Mouse (Mus musculus) embryonic facial prominence, embryonic 15.5 days (tissue): ENCODE results near the gene Oser1. TPM values are rescaled to one million over a fixed set of nuclear protein-coding genes. Genes with fewer than 3 reads are reported as not detected.

Experiments used
- ATAC-seq: fragments of 200-750 bp; cut with Nextera tagmentation; 2 replicates; pipeline ENCODE4 v1.8.0; 2017; ENCODE audit warnings: low read depth, moderate TSS enrichment; ENCODE audit not compliant: insufficient number of reproducible peaks, low FRiP score, low TSS enrichment
- H3K27ac ChIP-seq: fragments of 300-500 bp; sonication (generic); replicated peaks from 2 replicates; pipeline ENCODE4 v1.5.1; 2015; ENCODE audit warnings: mild to moderate bottlenecking, inconsistent platforms
- H3K27me3 ChIP-seq: fragments of 300-500 bp; sonication (generic); 2 replicates; pipeline ENCODE4 v1.6.1; 2015; ENCODE audit warnings: inconsistent platforms
- H3K36me3 ChIP-seq: fragments of 300-500 bp; sonication (generic); 2 replicates; pipeline ENCODE4 v1.6.1; 2015; ENCODE audit warnings: mild to moderate bottlenecking, inconsistent platforms
- H3K4me1 ChIP-seq: fragments of 300-500 bp; sonication (generic); 2 replicates; pipeline ENCODE4 v1.6.1; 2015; ENCODE audit warnings: inconsistent platforms
- H3K4me2 ChIP-seq: fragments of 300-500 bp; sonication (generic); replicated peaks from 2 replicates; pipeline ENCODE4 v1.6.1; 2015; ENCODE audit warnings: mild to moderate bottlenecking, inconsistent platforms
- H3K4me3 ChIP-seq: fragments of 300-500 bp; sonication (generic); replicated peaks from 2 replicates; pipeline ENCODE4 v1.5.1; 2015; ENCODE audit warnings: mild to moderate bottlenecking, inconsistent platforms
- H3K9ac ChIP-seq: fragments of 300-500 bp; sonication (generic); 2 replicates; pipeline ENCODE4 v1.6.1; 2015; ENCODE audit warnings: inconsistent platforms
- H3K9me3 ChIP-seq: fragments of 300-500 bp; sonication (generic); replicated peaks from 2 replicates; pipeline ENCODE4 v1.6.1; 2016; ENCODE audit warnings: inconsistent platforms
- WGBS: fragments of 180-500 bp; shearing (Covaris S2); methylation state at CpG from one replicate; pipeline ENCODE4 v1.1.7; 2015; 5-methylcytosine and 5-hydroxymethylcytosine counted together
- polyA plus RNA-seq: library from polyadenylated mRNA; unstranded; fragments of >200 nt; fragmentation: Nextera tagmentation; extraction: Ambion mirVana; gene quantifications from 2 replicates; pipeline ENCODE4 v1.2.1, GENCODE M21; 2015

Oser1 gene
- 86.8 and 91.4 TPM in 2 replicates for polyA plus RNA-seq

DNA sequence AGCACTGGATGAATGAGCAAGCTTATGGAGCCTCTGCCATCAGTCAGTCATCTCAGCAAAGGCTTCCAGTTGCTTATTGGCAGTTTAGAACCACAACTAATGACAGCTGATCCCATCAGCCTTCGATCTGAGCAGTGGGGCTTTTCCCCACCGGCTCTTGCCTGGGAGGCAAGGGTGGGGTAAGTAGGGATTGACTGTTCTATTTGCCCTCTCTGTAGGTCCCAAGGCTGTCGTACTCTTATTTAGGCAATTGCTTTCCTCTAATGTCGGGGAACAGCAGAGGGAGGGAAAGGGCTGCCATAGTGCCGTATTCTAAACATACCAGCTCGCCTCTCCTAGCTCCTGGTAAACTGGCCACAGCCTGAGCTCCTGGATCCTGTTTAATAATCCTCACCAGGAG lies at the start of gene Oser1:
Oser1 (minus strand) TSS at position 101 of the 400 bp plus-strand sequence.
- H3K27ac ChIP-seq, result no peak within 1 kb of the TSS
- H3K9me3 ChIP-seq, result no peaks in the 10 kb centered on the region
- no peak for ATAC-seq
- peaks cover 4% of the 10 kb centered on the region; the same call in 1 of the 2 replicates for H3K36me3 ChIP-seq
- peaks cover 11% of the 10 kb centered on the region for H3K4me1 ChIP-seq
- H3K4me2 ChIP-seq, result no peak within 1 kb of the TSS
- WGBS, result 77% methylated on average over 6 of the region's 6 CpGs
- H3K27me3 ChIP-seq, result no peaks in the 10 kb centered on the region
- H3K4me3 ChIP-seq, result no peak within 1 kb of the TSS
- H3K9ac ChIP-seq, result no peak within 1 kb of the TSS

DNA sequence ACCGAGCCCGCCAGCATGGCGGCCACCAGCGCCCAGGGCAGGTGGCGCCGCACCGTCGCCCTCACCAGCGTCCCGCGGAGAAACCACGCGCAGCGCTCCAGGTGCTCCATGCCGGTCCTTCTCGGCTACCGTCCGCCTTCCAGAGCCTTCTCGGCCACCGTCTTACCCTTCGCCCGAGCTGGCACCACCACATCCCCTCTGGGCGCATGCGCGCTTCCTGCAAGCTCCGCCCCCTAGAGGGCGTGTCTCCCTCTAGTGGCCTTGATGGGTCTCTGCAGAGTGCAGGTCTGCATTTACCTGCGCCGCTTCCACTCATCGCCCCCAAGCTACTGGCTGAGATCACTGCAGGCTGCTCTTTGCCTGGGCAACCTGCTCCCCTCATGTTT lies 48.0 kb upstream of the Oser1 start, which contains the start of gene Fitm2:
Fitm2 (minus strand) TSS at position 164 of the 386 bp plus-strand sequence.
- peaks cover 10% of the 10 kb centered on the region for H3K4me1 ChIP-seq
- WGBS, result under 1% methylated on average over 30 of the region's 30 CpGs
- peak within 1 kb of the TSS; percentile 86 for H3K4me3 ChIP-seq
- H3K27ac ChIP-seq, result peak within 1 kb of the TSS; percentile 71
- peaks cover 18% of the 10 kb centered on the region; the same call in 1 of the 2 replicates for H3K36me3 ChIP-seq
- H3K4me2 ChIP-seq, result peak within 1 kb of the TSS; percentile 76
- no peaks in the 10 kb centered on the region for H3K27me3 ChIP-seq
- H3K9me3 ChIP-seq, result no peaks in the 10 kb centered on the region
- H3K9ac ChIP-seq, result peak within 1 kb of the TSS; percentile 79
- ATAC-seq, result peak; percentile 92

DNA sequence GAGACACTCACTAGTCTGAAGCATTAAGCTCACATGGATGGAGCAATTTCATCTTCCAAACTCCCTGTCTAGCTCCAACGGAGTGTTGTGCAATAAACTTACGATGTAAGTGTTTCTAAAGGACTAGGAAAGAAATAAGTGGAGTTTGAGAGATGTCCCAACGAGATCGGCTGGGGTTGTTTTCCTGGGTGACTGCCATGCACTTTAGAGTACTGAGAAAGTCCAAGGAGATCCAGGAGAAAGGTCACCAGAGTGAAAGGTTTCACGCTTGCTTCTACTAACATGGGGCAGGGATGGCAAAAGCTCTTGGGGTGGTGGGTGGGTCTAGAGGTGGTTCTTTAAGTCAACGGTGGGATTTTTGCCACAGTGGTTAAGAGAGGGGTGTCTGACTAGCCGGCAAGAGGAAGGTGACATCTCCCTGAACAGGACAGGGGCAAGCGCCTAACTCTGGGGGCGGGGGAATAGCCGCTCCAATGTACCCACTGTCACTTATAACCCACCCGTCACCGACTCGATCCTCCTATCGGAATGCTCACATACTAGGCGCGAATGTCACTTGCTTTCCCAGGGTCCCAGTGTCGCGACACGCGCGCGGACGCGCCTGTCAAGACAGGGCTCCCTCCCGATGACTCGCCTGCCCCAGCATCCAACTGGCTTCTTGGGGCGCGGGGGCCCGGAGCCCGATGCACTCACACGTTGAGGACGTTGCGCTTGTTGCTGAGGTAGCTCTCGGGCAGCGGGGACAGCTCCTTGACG lies 47.4 kb upstream of the Oser1 start:
- H3K4me3 ChIP-seq, result peak overlapping the region; percentile 86
- H3K9me3 ChIP-seq, result no peaks in the 10 kb centered on the region
- peaks cover 10% of the 10 kb centered on the region for H3K4me1 ChIP-seq
- H3K27ac ChIP-seq, result peak overlapping the region; percentile 71
- ATAC-seq, result peak; percentile 65
- peaks cover 20% of the 10 kb centered on the region; the same call in 1 of the 2 replicates for H3K36me3 ChIP-seq
- H3K4me2 ChIP-seq, result peak overlapping the region; percentile 76
- H3K9ac ChIP-seq, result peak overlapping the region; percentile 79
- 4% methylated on average over 36 of the region's 36 CpGs for WGBS
- H3K27me3 ChIP-seq, result no peaks in the 10 kb centered on the region

DNA sequence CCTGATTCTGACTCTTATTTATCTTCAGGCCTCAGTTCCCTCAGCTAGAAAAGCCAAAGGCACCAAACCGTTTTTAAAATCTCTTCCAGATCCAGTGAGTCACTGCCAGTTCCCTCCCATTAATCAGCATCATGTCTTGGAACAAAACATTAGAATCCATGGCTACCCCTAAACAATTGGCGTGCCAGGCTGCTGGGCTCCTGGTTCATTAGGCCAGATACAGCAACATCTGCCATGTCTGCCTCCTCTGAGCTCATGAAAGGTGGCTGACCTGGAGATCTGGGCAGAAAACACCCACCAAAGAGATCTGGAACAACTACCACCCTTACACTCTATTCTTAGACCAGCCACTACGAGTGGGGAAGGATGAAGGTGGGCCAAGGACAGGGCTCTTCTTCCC lies 46.6 kb upstream of the Oser1 start:
- peak overlapping the region; percentile 86 for H3K4me3 ChIP-seq
- peak overlapping the region; percentile 76 for H3K4me2 ChIP-seq
- no peak for ATAC-seq
- H3K4me1 ChIP-seq, result peaks cover 10% of the 10 kb centered on the region
- 68% methylated on average over 3 of the region's 3 CpGs for WGBS
- no peaks in the 10 kb centered on the region for H3K27me3 ChIP-seq
- H3K9ac ChIP-seq, result no peak overlapping the region
- H3K9me3 ChIP-seq, result no peaks in the 10 kb centered on the region
- no peak overlapping the region for H3K27ac ChIP-seq
- peaks cover 22% of the 10 kb centered on the region; the same call in 1 of the 2 replicates for H3K36me3 ChIP-seq

DNA sequence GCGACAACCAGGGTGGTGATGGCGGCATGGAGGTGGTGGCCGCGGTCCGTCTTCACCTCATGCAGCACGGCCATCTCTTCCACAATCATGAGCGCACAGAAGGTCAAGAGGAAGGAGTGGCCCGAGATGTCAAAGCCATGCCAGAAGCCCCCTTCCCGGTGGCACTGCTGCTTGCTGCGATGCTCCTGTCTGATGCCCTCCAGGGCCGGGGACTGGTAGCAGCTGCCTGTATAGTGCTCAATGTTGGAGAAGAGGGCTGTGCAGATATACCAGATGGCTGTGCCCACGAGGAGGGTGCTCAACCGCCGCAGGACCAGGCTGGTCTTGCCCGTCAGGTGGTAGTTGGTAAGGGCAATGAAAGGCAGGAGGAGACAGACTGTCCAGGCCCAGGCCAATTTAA lies 45.2 kb upstream of the Oser1 start:
- 94% methylated on average over 15 of the region's 15 CpGs for WGBS
- Histone ChIP-seq H3K9ac (no peak overlapping the region), H3K9me3 (no peaks in the 10 kb centered on the region), H3K27me3 (no peaks in the 10 kb centered on the region), H3K36me3 (peaks cover 22% of the 10 kb centered on the region; the same call in 1 of the 2 replicates), H3K4me3 (no peak overlapping the region), H3K27ac (no peak overlapping the region), H3K4me2 (no peak overlapping the region), H3K4me1 (peaks cover 10% of the 10 kb centered on the region)
- ATAC-seq, result no peak

DNA sequence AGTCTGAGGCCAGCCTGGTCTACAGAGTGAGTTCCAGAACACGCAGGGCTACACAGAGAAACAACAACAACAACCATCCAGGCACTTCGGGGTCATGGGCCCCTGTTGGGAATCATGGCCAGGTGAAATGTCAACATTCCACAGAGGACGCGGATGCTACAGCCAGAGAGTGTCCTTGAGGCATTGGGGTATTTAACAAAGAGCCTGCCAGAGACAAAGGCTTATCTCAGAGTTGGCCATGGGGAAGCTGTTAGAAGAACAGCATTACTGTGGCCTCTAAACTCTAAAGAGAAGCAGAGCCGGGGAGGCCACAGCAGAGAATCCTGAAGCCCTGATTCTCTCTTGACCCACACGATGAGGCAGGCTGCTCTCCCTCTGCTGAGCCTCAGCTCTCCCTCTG lies 44.4 kb upstream of the Oser1 start:
- Histone ChIP-seq H3K9ac (no peak overlapping the region), H3K4me1 (peaks cover 10% of the 10 kb centered on the region), H3K27ac (no peak overlapping the region), H3K9me3 (no peaks in the 10 kb centered on the region), H3K27me3 (no peaks in the 10 kb centered on the region), H3K36me3 (peaks cover 22% of the 10 kb centered on the region; the same call in 1 of the 2 replicates), H3K4me3 (no peak overlapping the region), H3K4me2 (no peak overlapping the region)
- WGBS, result 89% methylated on average over 6 of the region's 6 CpGs
- ATAC-seq, result no peak

DNA sequence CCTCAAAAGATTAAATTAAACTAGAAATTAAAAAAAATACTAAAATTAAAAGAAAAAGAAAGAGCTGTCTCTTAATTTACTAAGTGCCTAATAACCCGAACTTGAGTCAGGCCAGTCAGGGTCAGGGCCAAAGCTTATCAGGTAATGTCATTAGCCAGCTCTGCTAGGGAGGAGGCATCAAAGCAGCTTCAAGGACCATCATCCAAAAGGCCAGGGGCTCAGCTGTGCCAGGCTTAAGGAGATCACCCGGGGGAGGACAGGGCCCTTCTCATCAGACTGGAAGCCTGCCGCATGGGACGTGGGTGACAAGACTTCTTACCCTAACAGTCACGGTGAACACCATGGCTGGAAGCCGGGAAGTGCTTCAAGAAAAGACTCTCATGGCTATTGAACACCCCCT lies 43.1 kb upstream of the Oser1 start:
- Histone ChIP-seq H3K9ac (no peak overlapping the region), H3K27me3 (no peaks in the 10 kb centered on the region), H3K27ac (no peak overlapping the region), H3K36me3 (peaks cover 22% of the 10 kb centered on the region; the same call in 1 of the 2 replicates), H3K4me3 (no peak overlapping the region), H3K4me1 (peaks cover 10% of the 10 kb centered on the region), H3K4me2 (no peak overlapping the region), H3K9me3 (no peaks in the 10 kb centered on the region)
- ATAC-seq, result no peak
- 90% methylated on average over 6 of the region's 6 CpGs for WGBS

DNA sequence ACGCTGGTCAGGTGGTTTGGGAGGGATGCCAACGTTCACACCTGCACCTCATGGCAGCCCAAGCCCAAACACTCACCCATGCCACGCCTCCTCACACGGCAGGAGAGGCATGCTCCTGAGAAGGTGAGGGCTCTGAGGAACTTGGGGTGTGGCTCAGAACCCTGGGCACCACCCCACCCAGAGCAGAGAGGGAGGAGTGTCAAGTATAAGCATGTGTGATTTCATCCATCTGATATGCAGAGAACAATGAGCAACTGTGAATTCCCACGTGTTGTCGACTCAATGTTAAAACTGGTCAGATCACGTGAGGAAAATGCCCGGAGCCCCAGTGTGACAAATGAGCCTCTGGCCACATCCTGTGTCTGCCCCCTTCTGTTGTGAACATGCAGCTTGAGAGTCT lies 42.3 kb upstream of the Oser1 start:
- Histone ChIP-seq H3K4me2 (no peak overlapping the region), H3K9ac (no peak overlapping the region), H3K36me3 (peaks cover 22% of the 10 kb centered on the region; the same call in 1 of the 2 replicates), H3K4me3 (no peak overlapping the region), H3K27ac (no peak overlapping the region), H3K9me3 (no peaks in the 10 kb centered on the region), H3K27me3 (no peaks in the 10 kb centered on the region), H3K4me1 (peaks cover 9% of the 10 kb centered on the region)
- 60% methylated on average over 8 of the region's 8 CpGs for WGBS
- no peak for ATAC-seq

DNA sequence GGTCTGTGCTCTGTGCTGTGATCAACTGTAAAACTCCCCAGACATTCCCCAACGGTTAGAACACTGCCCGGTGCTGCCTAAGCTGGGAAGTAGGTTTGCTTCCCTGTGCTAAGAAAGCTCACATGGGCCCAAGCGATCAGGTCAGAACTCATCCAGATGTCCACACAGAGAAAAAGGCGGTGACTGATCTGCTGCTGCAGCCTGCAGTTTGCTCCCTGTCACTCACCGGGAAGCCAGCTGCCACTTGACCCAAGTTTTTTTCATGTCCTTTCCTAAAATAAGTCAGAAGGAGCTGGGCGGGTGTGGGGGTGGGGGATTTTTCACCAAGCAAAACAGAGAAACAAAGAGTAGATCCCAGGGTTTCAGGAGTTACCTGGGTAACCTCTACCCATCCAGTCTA lies 40.1 kb upstream of the Oser1 start:
- no peak overlapping the region for H3K9ac ChIP-seq
- H3K27me3 ChIP-seq, result no peaks in the 10 kb centered on the region
- H3K4me2 ChIP-seq, result no peak overlapping the region
- no peak overlapping the region for H3K27ac ChIP-seq
- 46% methylated on average over 6 of the region's 6 CpGs for WGBS
- H3K4me3 ChIP-seq, result no peak overlapping the region
- no peaks in the 10 kb centered on the region for H3K9me3 ChIP-seq
- no peak for ATAC-seq
- H3K36me3 ChIP-seq, result peaks cover 19% of the 10 kb centered on the region; the same call in 1 of the 2 replicates
- H3K4me1 ChIP-seq, result no peaks in the 10 kb centered on the region

DNA sequence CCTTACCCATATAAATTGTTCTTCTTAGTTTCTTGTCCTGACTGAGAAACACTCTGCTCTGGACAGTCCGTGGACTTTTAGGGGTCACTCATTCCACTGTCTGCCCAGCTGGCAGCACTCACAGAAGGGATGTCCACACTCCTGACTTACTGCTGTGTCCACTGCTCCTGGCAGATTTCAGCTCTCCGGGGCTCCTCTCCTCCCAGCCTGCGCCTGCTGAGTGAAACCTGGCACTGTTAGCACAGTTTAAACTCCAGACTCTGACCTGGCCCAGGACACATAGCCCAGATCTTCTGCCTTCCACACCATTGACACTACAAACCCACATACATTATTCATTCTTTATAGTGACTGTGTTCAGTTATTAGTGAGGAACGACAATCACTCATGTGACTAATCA lies 39.5 kb upstream of the Oser1 start:
- Histone ChIP-seq H3K4me3 (no peak overlapping the region), H3K4me1 (no peaks in the 10 kb centered on the region), H3K36me3 (peaks cover 16% of the 10 kb centered on the region; the same call in 1 of the 2 replicates), H3K27ac (no peak overlapping the region), H3K9ac (no peak overlapping the region), H3K27me3 (peaks cover 4% of the 10 kb centered on the region; the same call in 1 of the 2 replicates), H3K4me2 (no peak overlapping the region), H3K9me3 (no peaks in the 10 kb centered on the region)
- no peak for ATAC-seq
- WGBS, result 64% methylated on average over 4 of the region's 4 CpGs

DNA sequence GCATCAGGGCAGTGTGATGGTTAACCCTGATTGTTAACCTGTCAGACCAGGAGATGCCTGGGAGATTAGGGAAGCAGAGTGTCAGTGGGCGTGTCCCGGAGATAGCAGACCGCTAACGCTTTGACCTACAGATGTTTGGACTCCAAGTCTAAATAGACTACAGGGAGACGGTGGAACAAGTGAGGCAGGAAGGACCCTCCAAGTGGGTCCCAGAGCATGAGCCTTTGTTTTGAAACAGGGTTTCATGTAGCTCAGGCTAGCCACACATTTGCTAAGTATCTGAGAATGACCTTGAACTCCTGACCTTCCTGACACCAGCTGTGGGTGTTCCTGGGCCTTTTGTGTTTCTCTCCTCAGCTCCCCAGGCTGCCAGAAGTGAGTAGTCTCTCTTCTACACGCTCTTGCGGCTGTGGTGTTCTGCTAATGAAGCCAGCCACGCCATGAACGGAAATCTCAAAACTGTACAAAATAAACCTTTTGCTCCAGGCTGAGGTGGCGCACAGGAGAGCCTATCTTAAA lies 38.8 kb upstream of the Oser1 start:
- H3K4me3 ChIP-seq, result no peak overlapping the region
- H3K27me3 ChIP-seq, result peaks cover 11% of the 10 kb centered on the region; the same call in 1 of the 2 replicates
- 60% methylated on average over 10 of the region's 10 CpGs for WGBS
- H3K4me1 ChIP-seq, result no peaks in the 10 kb centered on the region
- ATAC-seq, result no peak
- no peak overlapping the region for H3K9ac ChIP-seq
- H3K36me3 ChIP-seq, result peaks cover 10% of the 10 kb centered on the region; the same call in 1 of the 2 replicates
- no peaks in the 10 kb centered on the region for H3K9me3 ChIP-seq
- no peak overlapping the region for H3K27ac ChIP-seq
- no peak overlapping the region for H3K4me2 ChIP-seq
